Mouse (Mus musculus) CH12.LX (cell line): ENCODE measurements around the gene Dnajc8. TPM values are rescaled to one million over a fixed set of nuclear protein-coding genes. Genes with fewer than 3 reads are reported as not detected.

Experiments
- DNase-seq: peaks from one replicate; pipeline ENCODE4 v3.0.0-alpha.2; 2013; ENCODE audit errors: extremely low read depth
- H3K27ac ChIP-seq: 2 replicates; pipeline ENCODE4 v1.5.1; 2012; ENCODE audit warnings: low read depth, mild to moderate bottlenecking, control low read depth, moderate library complexity; ENCODE audit not compliant: insufficient read depth
- H3K27me3 ChIP-seq: replicated peaks from 2 replicates; pipeline ENCODE3; 2012; ENCODE audit warnings: inconsistent platforms
- H3K36me3 ChIP-seq, 2 experiments: replicated peaks in 1 of 2; 2 replicates each; pipeline versions ENCODE3 to v1.6.1; 2012; ENCODE audit warnings: inconsistent platforms in 1 of 2, low read length in 1 of 2, mild to moderate bottlenecking in 1 of 2, mixed read lengths in 1 of 2, moderate library complexity in 1 of 2; ENCODE audit not compliant: control insufficient read depth in 1 of 2, insufficient read depth in 1 of 2
- H3K4me1 ChIP-seq, 2 experiments: 2 replicates each; pipeline ENCODE4 v1.6.1; 2012; ENCODE audit warnings: inconsistent platforms in 1 of 2, moderate library complexity in 1 of 2; ENCODE audit not compliant: insufficient read depth in 2 of 2, control insufficient read depth in 1 of 2
- H3K4me2 ChIP-seq: 2 replicates; pipeline ENCODE4 v1.6.1; 2012; ENCODE audit warnings: low read depth, mild to moderate bottlenecking, control low read depth; ENCODE audit not compliant: poor library complexity, insufficient read depth, severe bottlenecking
- H3K4me3 ChIP-seq, 3 experiments: fragments of 150-350 bp in 1 of 3; sonication (generic) in 1 of 3; replicated peaks in 1 of 3; 2 replicates each; pipeline versions ENCODE3 to v1.5.1; 2011 to 2012; ENCODE audit warnings: low read depth in 2 of 3, low read length in 2 of 3, mild to moderate bottlenecking in 2 of 3, moderate library complexity in 2 of 3, control low read depth in 1 of 3, improper control_type of control experiment in 1 of 3, inconsistent platforms in 1 of 3, mixed read lengths in 1 of 3; ENCODE audit not compliant: poor library complexity in 1 of 3
- H3K79me2 ChIP-seq: replicated peaks from 2 replicates; pipeline ENCODE4 v1.6.1; 2012; ENCODE audit warnings: mild to moderate bottlenecking, moderate library complexity; ENCODE audit not compliant: control insufficient read depth, poor library complexity, insufficient read depth, severe bottlenecking; ENCODE audit errors: extremely low read depth
- H3K9ac ChIP-seq: 2 replicates; pipeline ENCODE4 v1.6.1; 2012; ENCODE audit warnings: low read depth, mild to moderate bottlenecking, control low read depth, moderate library complexity; ENCODE audit not compliant: insufficient read depth
- H3K9me3 ChIP-seq: replicated peaks from 2 replicates; pipeline ENCODE3; 2012; ENCODE audit warnings: low read length, inconsistent platforms, mixed read lengths
- BHLHE40 ChIP-seq: IDR thresholded peaks from 2 replicates; pipeline ENCODE4 v1.6.1; 2011; ENCODE audit warnings: mild to moderate bottlenecking, low read depth, low read length, improper control_type of control experiment
- CHD1 ChIP-seq: IDR thresholded peaks from 2 replicates; pipeline ENCODE4 v1.6.1; 2012; ENCODE audit warnings: low read depth, low read length, improper control_type of control experiment, inconsistent platforms
- CHD2 ChIP-seq: IDR thresholded peaks from 2 replicates; pipeline ENCODE4 v1.6.1; 2011; ENCODE audit warnings: low read length, improper control_type of control experiment
- CTCF ChIP-seq, 2 experiments: IDR thresholded peaks in 1 of 2; conservative IDR thresholded peaks in 1 of 2; 2 replicates each; pipeline ENCODE4 v1.5.1; 2011 to 2012; ENCODE audit warnings: low read depth in 2 of 2, low read length in 2 of 2, improper control_type of control experiment in 1 of 2, inconsistent platforms in 1 of 2, mild to moderate bottlenecking in 1 of 2, moderate library complexity in 1 of 2
- E2F4 ChIP-seq: IDR thresholded peaks from 2 replicates; pipeline ENCODE4 v1.6.1; 2011; ENCODE audit warnings: low read depth, low read length, improper control_type of control experiment; ENCODE audit not compliant: insufficient replicate concordance
- ELF1 ChIP-seq: IDR thresholded peaks from 2 replicates; pipeline ENCODE4 v1.6.1; 2014; ENCODE audit warnings: low read depth, mild to moderate bottlenecking, inconsistent platforms, low read length, improper control_type of control experiment
- EP300 ChIP-seq: IDR thresholded peaks from 2 replicates; pipeline ENCODE4 v1.6.1; 2011; ENCODE audit warnings: low read length, improper control_type of control experiment
- ETS1 ChIP-seq: conservative IDR thresholded peaks from 2 replicates; pipeline ENCODE4 v1.6.1; 2012; ENCODE audit warnings: low read depth, mild to moderate bottlenecking, inconsistent platforms, low read length, improper control_type of control experiment, moderate library complexity
- GABPA ChIP-seq: IDR thresholded peaks from 2 replicates; pipeline ENCODE4 v1.6.1; 2012; ENCODE audit warnings: low read depth, low read length, improper control_type of control experiment, inconsistent platforms; ENCODE audit not compliant: insufficient replicate concordance
- HCFC1 ChIP-seq: IDR thresholded peaks from 2 replicates; pipeline ENCODE4 v1.6.1; 2012; ENCODE audit warnings: low read depth, mild to moderate bottlenecking, inconsistent platforms, low read length, improper control_type of control experiment
- IRF4 ChIP-seq: IDR thresholded peaks from 2 replicates; pipeline ENCODE4 v1.6.1; 2014; ENCODE audit warnings: low read depth, mild to moderate bottlenecking, inconsistent platforms, low read length, improper control_type of control experiment
- JUN ChIP-seq: IDR thresholded peaks from 2 replicates; pipeline ENCODE4 v1.6.1; 2011; ENCODE audit warnings: low read depth, mild to moderate bottlenecking, low read length, improper control_type of control experiment, moderate library complexity; ENCODE audit not compliant: insufficient read depth
- JUND ChIP-seq: conservative IDR thresholded peaks from 2 replicates; pipeline ENCODE4 v1.6.1; 2011; ENCODE audit warnings: low read depth, low read length, improper control_type of control experiment
- KAT2A ChIP-seq: IDR thresholded peaks from 2 replicates; pipeline ENCODE4 v1.6.1; 2012; ENCODE audit warnings: low read length, improper control_type of control experiment, inconsistent platforms; ENCODE audit not compliant: insufficient replicate concordance
- MAFK ChIP-seq: IDR thresholded peaks from 2 replicates; pipeline ENCODE4 v1.6.1; 2011; ENCODE audit warnings: low read length, improper control_type of control experiment; ENCODE audit not compliant: insufficient replicate concordance
- MAX ChIP-seq: IDR thresholded peaks from 2 replicates; pipeline ENCODE4 v1.6.1; 2011; ENCODE audit warnings: low read length, improper control_type of control experiment
- MAZ ChIP-seq: IDR thresholded peaks from 2 replicates; pipeline ENCODE4 v1.6.1; 2012; ENCODE audit warnings: low read depth, mild to moderate bottlenecking, inconsistent platforms, low read length, improper control_type of control experiment, moderate library complexity
- MEF2A ChIP-seq: IDR thresholded peaks from 2 replicates; pipeline ENCODE4 v1.6.1; 2014; ENCODE audit warnings: low read depth, mild to moderate bottlenecking, inconsistent platforms, low read length, improper control_type of control experiment, borderline replicate concordance
- MXI1 ChIP-seq: IDR thresholded peaks from 2 replicates; pipeline ENCODE4 v1.6.1; 2011; ENCODE audit warnings: mild to moderate bottlenecking, low read depth, low read length, improper control_type of control experiment
- MYC ChIP-seq: IDR thresholded peaks from 2 replicates; pipeline ENCODE4 v1.6.1; 2011; ENCODE audit warnings: low read depth, mild to moderate bottlenecking, improper control_type of control experiment, low read length
- NELFE ChIP-seq: IDR thresholded peaks from 2 replicates; pipeline ENCODE4 v1.6.1; 2011; ENCODE audit warnings: low read depth, low read length, improper control_type of control experiment
- NRF1 ChIP-seq: IDR thresholded peaks from 2 replicates; pipeline ENCODE4 v1.6.1; 2014; ENCODE audit warnings: low read depth, mild to moderate bottlenecking, inconsistent platforms, low read length, improper control_type of control experiment, moderate library complexity
- PAX5 ChIP-seq: IDR thresholded peaks from 2 replicates; pipeline ENCODE4 v1.6.1; 2012; ENCODE audit warnings: low read length, inconsistent platforms, mixed read lengths
- POLR2A ChIP-seq: IDR thresholded peaks from 2 replicates; pipeline ENCODE4 v1.6.1; 2011; ENCODE audit warnings: low read depth, mild to moderate bottlenecking, improper control_type of control experiment, low read length
- POLR2AphosphoS2 ChIP-seq: IDR thresholded peaks from 2 replicates; pipeline ENCODE4 v1.6.1; 2011; ENCODE audit warnings: low read depth, low read length, improper control_type of control experiment
- RAD21 ChIP-seq: IDR thresholded peaks from 2 replicates; pipeline ENCODE4 v1.6.1; 2011; ENCODE audit warnings: low read depth, mild to moderate bottlenecking, low read length, improper control_type of control experiment, moderate library complexity
- RCOR1 ChIP-seq: conservative IDR thresholded peaks from 2 replicates; pipeline ENCODE4 v1.6.1; 2012; ENCODE audit warnings: low read depth, mild to moderate bottlenecking, inconsistent platforms, low read length, improper control_type of control experiment
- SIN3A ChIP-seq: IDR thresholded peaks from 2 replicates; pipeline ENCODE4 v1.6.1; 2012; ENCODE audit warnings: low read length, improper control_type of control experiment, inconsistent platforms
- SMC3 ChIP-seq: IDR thresholded peaks from 2 replicates; pipeline ENCODE4 v1.6.1; 2011; ENCODE audit warnings: low read depth, low read length, improper control_type of control experiment
- TBP ChIP-seq: conservative IDR thresholded peaks from 2 replicates; pipeline ENCODE4 v1.6.1; 2011; ENCODE audit warnings: low read depth, low read length, improper control_type of control experiment
- TCF12 ChIP-seq: IDR thresholded peaks from 2 replicates; pipeline ENCODE4 v1.6.1; 2014; ENCODE audit warnings: low read depth, mild to moderate bottlenecking, inconsistent platforms, low read length, improper control_type of control experiment
- UBTF ChIP-seq: IDR thresholded peaks from 2 replicates; pipeline ENCODE4 v1.6.1; 2012; ENCODE audit warnings: low read depth, mild to moderate bottlenecking, inconsistent platforms, low read length, improper control_type of control experiment, moderate library complexity
- USF1 ChIP-seq: IDR thresholded peaks from 2 replicates; pipeline ENCODE4 v1.6.1; 2014; ENCODE audit warnings: low read depth, mild to moderate bottlenecking, inconsistent platforms, low read length, improper control_type of control experiment
- USF2 ChIP-seq: conservative IDR thresholded peaks from 2 replicates; pipeline ENCODE4 v1.6.1; 2011; ENCODE audit warnings: low read depth, low read length, improper control_type of control experiment
- ZC3H11A ChIP-seq: IDR thresholded peaks from 2 replicates; pipeline ENCODE4 v1.6.1; 2012; ENCODE audit warnings: low read depth, mild to moderate bottlenecking, inconsistent platforms, low read length, improper control_type of control experiment
- ZKSCAN1 ChIP-seq: IDR thresholded peaks from 2 replicates; pipeline ENCODE4 v1.6.1; 2012; ENCODE audit warnings: low read depth, inconsistent platforms, low read length, improper control_type of control experiment, borderline replicate concordance
- ZMIZ1 ChIP-seq: IDR thresholded peaks from 2 replicates; pipeline ENCODE4 v1.6.1; 2012; ENCODE audit warnings: low read depth, mild to moderate bottlenecking, inconsistent platforms, low read length, improper control_type of control experiment
- ZNF384 ChIP-seq: IDR thresholded peaks from 2 replicates; pipeline ENCODE4 v1.6.1; 2012; ENCODE audit warnings: low read depth, low read length, improper control_type of control experiment, inconsistent platforms
- dilution Hi-C: fragments of 300-500 bp; cut with MboI; formaldehyde crosslinking; loops from 2 replicates; pipeline ENCODE4 v1.14.3; 2020; ENCODE audit warnings: low sequenced_read_pairs; ENCODE audit not compliant: extremely low pct_unique_long_range_greater_than_20kb, extremely low pct_ligation_motif_present
- in situ Hi-C: fragments of 300-500 bp; cut with MboI; formaldehyde crosslinking; loops from 3 replicates; pipeline ENCODE4 v1.14.3; 2019; ENCODE audit warnings: low sequenced_read_pairs, low pct_ligation_motif_present, low pct_unique_long_range_greater_than_20kb, mixed read lengths
- polyA plus RNA-seq: library from polyadenylated mRNA; unstranded; fragments of >175 nt; gene quantifications from 2 replicates; pipeline ENCODE4 v1.2.1, GENCODE M21; 2012; ENCODE audit warnings: low read depth; ENCODE audit not compliant: insufficient read length
- total RNA-seq, 2 experiments: library from RNA; depleted of rRNA; stranded (reverse); fragments of 300-350 nt in 1 of 2; fragments of >200 nt in 1 of 2; gene quantifications; 2 replicates each; pipeline ENCODE4 v1.2.3; 2012 to 2014

The Dnajc8 gene
- total and polyA plus RNA-seq, 3 experiments: 117 to 319 (median 187) TPM

- no peaks in the 10 kb centered on the region for H3K9me3 ChIP-seq
- H3K9ac ChIP-seq: peak within 1 kb of the TSS; percentile 99
- H3K4me2 ChIP-seq: peak within 1 kb of the TSS; percentile 64
- H3K36me3 ChIP-seq: peaks cover 7 to 25% of the 10 kb centered on the region in 2 experiments
- DNase-seq: peak; percentile 98
- peaks cover 10 to 56% of the 10 kb centered on the region in 2 experiments for H3K4me1 ChIP-seq
- peak within 1 kb of the TSS; percentile 66 to 96 (median 86) for H3K4me3 ChIP-seq
- H3K79me2 ChIP-seq: peaks cover 48% of the 10 kb centered on the region
- dilution Hi-C loops: no loop called here
- TF ChIP-seq MEF2A: peak; percentile 57; the same call in 1 of the 2 replicates
- TF ChIP-seq TBP: peak; percentile 92
- TF ChIP-seq ZC3H11A: no peak
- 0 out of 2 replicates have a peak, but pooled peaks have one; percentile 79 for TF ChIP-seq UBTF
- peak; percentile 99 for TF ChIP-seq NELFE
- no peak for TF ChIP-seq JUND
- TF ChIP-seq MXI1: peak; percentile 83; the same call in 1 of the 2 replicates
- peak; percentile 52; the same call in 1 of the 2 replicates for TF ChIP-seq NRF1
- TF ChIP-seq ZMIZ1: peak; percentile 96
- peak; percentile 60 for TF ChIP-seq BHLHE40
- TF ChIP-seq PAX5: no peak
- no peak for TF ChIP-seq IRF4
- TF ChIP-seq GABPA: no peak; the same call in 1 of the 2 replicates
- no peak for TF ChIP-seq JUN
- no peak for TF ChIP-seq SMC3
- peak; percentile 54 for TF ChIP-seq ETS1
- peak; percentile 76 for TF ChIP-seq ELF1
- no peak for TF ChIP-seq MAX
- no peak for TF ChIP-seq RAD21
- TF ChIP-seq MYC: no peak; the same call in 1 of the 2 replicates
- peak; percentile 97 for TF ChIP-seq POLR2A
- no peak; the same call in none of the 2 replicates for TF ChIP-seq CHD2
- no peak for TF ChIP-seq MAFK
- peak; percentile 77; the same call in 1 of the 2 replicates for TF ChIP-seq KAT2A
- TF ChIP-seq HCFC1: peak; percentile 92
- peak; percentile 98 for TF ChIP-seq TCF12
- no peak for TF ChIP-seq ZNF384
- no peak for TF ChIP-seq USF1
- no peak; the same call in 1 of the 2 replicates for TF ChIP-seq RCOR1
- no peak for TF ChIP-seq CHD1
- TF ChIP-seq USF2: no peak
- TF ChIP-seq SIN3A: peak; percentile 92
- TF ChIP-seq MAZ: peak; percentile 16; the same call in 1 of the 2 replicates
- no peak for TF ChIP-seq ZKSCAN1
- TF ChIP-seq CTCF (conservative IDR thresholded peaks at IDR 0.05 in 1 of 2, IDR thresholded peaks at IDR 0.05 in 1 of 2; ENCODE audit: low read depth in 2 of 2, low read length in 2 of 2): no peak
- TF ChIP-seq E2F4: no peak
- TF ChIP-seq POLR2AphosphoS2: peak; percentile 88
- TF ChIP-seq EP300: no peak
- in situ Hi-C loops: loop anchor here (5.0 to 25.0 kb wide), 3 partner anchors 98 to 423 kb away; partner anchors contain the start of genes Epb41 and Rab42
- no peaks in the 10 kb centered on the region for H3K27me3 ChIP-seq
- H3K27ac ChIP-seq: peak within 1 kb of the TSS; percentile 79
These were observed 25.0 kb upstream of the Dnajc8 start, which contains the start of gene Sesn2 for GRCm38 (mm10) chr4:132510352-132510798. Gene Sesn2, minus strand, starts transcription at chr4:132510501.
